Mouse (Mus musculus) MEL (cell line): ENCODE measurements around the gene Pdzd2. TPM values are rescaled to one million over a fixed set of nuclear protein-coding genes. Genes with fewer than 3 reads are reported as not detected.

ENCODE experiments used
- DNase-seq: peaks from one replicate; pipeline ENCODE4 v3.0.0; 2011; ENCODE audit warnings: low read depth, low spot score
- H3K27ac ChIP-seq: 2 replicates; pipeline ENCODE4 v1.5.1; 2012; ENCODE audit warnings: low read depth, mild to moderate bottlenecking, control low read depth, low read length, moderate library complexity; ENCODE audit not compliant: control insufficient read depth
- H3K27me3 ChIP-seq, 2 experiments: fragments of 150-350 bp in 1 of 2; sonication (generic) in 1 of 2; 2 replicates each; pipeline ENCODE4 v1.6.1; 2012; ENCODE audit warnings: low read length in 2 of 2, mild to moderate bottlenecking in 2 of 2, improper control_type of control experiment in 1 of 2, moderate library complexity in 1 of 2; ENCODE audit not compliant: insufficient read depth in 2 of 2, control insufficient read depth in 1 of 2
- H3K36me3 ChIP-seq, 2 experiments: 2 replicates each; pipeline ENCODE4 v1.6.1; 2012 to 2014; ENCODE audit warnings: low read length in 2 of 2, improper control_type of control experiment in 1 of 2, inconsistent platforms in 1 of 2, mild to moderate bottlenecking in 1 of 2; ENCODE audit not compliant: insufficient read depth in 2 of 2, control insufficient read depth in 1 of 2
- H3K4me1 ChIP-seq, 2 experiments: fragments of 150-350 bp in 1 of 2; sonication (generic) in 1 of 2; 2 replicates each; pipeline ENCODE4 v1.6.1; 2012; ENCODE audit warnings: low read length in 2 of 2, improper control_type of control experiment in 1 of 2, mild to moderate bottlenecking in 1 of 2; ENCODE audit not compliant: insufficient read depth in 2 of 2, control insufficient read depth in 1 of 2
- H3K4me3 ChIP-seq, 2 experiments: fragments of 150-350 bp in 1 of 2; sonication (generic) in 1 of 2; 2 replicates each; pipeline ENCODE4 v1.5.1; 2012; ENCODE audit warnings: low read depth in 2 of 2, low read length in 2 of 2, mild to moderate bottlenecking in 2 of 2, moderate library complexity in 2 of 2, control low read depth in 1 of 2, improper control_type of control experiment in 1 of 2; ENCODE audit not compliant: control insufficient read depth in 1 of 2, insufficient read depth in 1 of 2
- H3K79me2 ChIP-seq: 2 replicates; pipeline ENCODE4 v1.6.1; 2012; ENCODE audit warnings: mild to moderate bottlenecking, low read length, moderate library complexity; ENCODE audit not compliant: control insufficient read depth, poor library complexity, insufficient read depth
- H3K9ac ChIP-seq: 2 replicates; pipeline ENCODE4 v1.6.1; 2012; ENCODE audit warnings: low read depth, mild to moderate bottlenecking, control low read depth, low read length, moderate library complexity; ENCODE audit not compliant: control insufficient read depth, poor library complexity, severe bottlenecking
- H3K9me3 ChIP-seq: fragments of 150-350 bp; sonication (generic); replicated peaks from 2 replicates; pipeline ENCODE4 v1.6.1; 2012; ENCODE audit warnings: mild to moderate bottlenecking, low read length, improper control_type of control experiment, moderate library complexity; ENCODE audit not compliant: insufficient read depth
- GATA1 ChIP-seq: IDR thresholded peaks from 2 replicates; pipeline ENCODE4 v1.6.1; 2011; ENCODE audit warnings: low read depth, low read length, improper control_type of control experiment
- HCFC1 ChIP-seq: IDR thresholded peaks from 2 replicates; pipeline ENCODE4 v1.6.1; 2012; ENCODE audit warnings: low read depth, mild to moderate bottlenecking, inconsistent platforms, low read length, improper control_type of control experiment, moderate library complexity
- JUND ChIP-seq: IDR thresholded peaks from 2 replicates; pipeline ENCODE4 v1.6.1; 2011; ENCODE audit warnings: low read depth, mild to moderate bottlenecking, improper control_type of control experiment, low read length
- MAZ ChIP-seq: IDR thresholded peaks from 2 replicates; pipeline ENCODE4 v1.6.1; 2012; ENCODE audit warnings: low read depth, mild to moderate bottlenecking, inconsistent platforms, low read length, improper control_type of control experiment
- POLR2AphosphoS5 ChIP-seq: IDR thresholded peaks from 2 replicates; pipeline ENCODE4 v1.6.1; 2012; ENCODE audit warnings: low read depth, borderline replicate concordance, mild to moderate bottlenecking, inconsistent platforms, low read length, moderate library complexity, mixed read lengths
- SMC3 ChIP-seq: IDR thresholded peaks from 2 replicates; pipeline ENCODE4 v1.6.1; 2011; ENCODE audit warnings: low read depth, low read length, improper control_type of control experiment
- UBTF ChIP-seq: IDR thresholded peaks from 2 replicates; pipeline ENCODE4 v1.6.1; 2012; ENCODE audit warnings: low read depth, mild to moderate bottlenecking, inconsistent platforms, low read length, improper control_type of control experiment, moderate library complexity, borderline replicate concordance; ENCODE audit not compliant: insufficient read depth
- ZMIZ1 ChIP-seq: IDR thresholded peaks from 2 replicates; pipeline ENCODE4 v1.6.1; 2012; ENCODE audit warnings: low read depth, mild to moderate bottlenecking, inconsistent platforms, low read length, improper control_type of control experiment, moderate library complexity
- polyA plus RNA-seq, 2 experiments: library from polyadenylated mRNA; stranded (reverse) in 1 of 2; unstranded in 1 of 2; fragments of >175 nt in 1 of 2; fragments of >200 nt in 1 of 2; gene quantifications; 2 replicates each; pipeline versions ENCODE4 v1.2.1 to v1.2.4; 2012; ENCODE audit warnings: low replicate concordance in 2 of 2, low read depth in 1 of 2; ENCODE audit not compliant: insufficient read length in 2 of 2, insufficient read depth in 1 of 2, missing spikeins in 1 of 2
- total RNA-seq: library from RNA; depleted of rRNA; stranded (reverse); fragments of 300-350 nt; gene quantifications from 2 replicates; pipeline ENCODE4 v1.2.3, GENCODE M21; 2012

Gene Pdzd2
- total and polyA plus RNA-seq, 3 experiments = 0.15 to 0.33 TPM; not detected in 1

- peaks cover 0 to 1% of the 10 kb centered on the region in 2 experiments; a peak in 2 of 4 replicates for H3K27me3 ChIP-seq
- DNase-seq = no peak
- H3K36me3 ChIP-seq = no peaks in the 10 kb centered on the region
- H3K79me2 ChIP-seq = no peaks in the 10 kb centered on the region
- TF ChIP-seq POLR2AphosphoS5 (no peak), HCFC1 (no peak)
- TF ChIP-seq, all 39 proteins: peak for 0
- Histone ChIP-seq H3K9me3 (no peaks in the 10 kb centered on the region), H3K9ac (no peak overlapping the region), H3K4me1 (no peaks in the 10 kb centered on the region), H3K27ac (no peak overlapping the region), H3K4me3 (no peak overlapping the region)
Observed at GRCm38 (mm10) chr15:12728381-12728780, 11.3 kb downstream of the Pdzd2 start.

GRCm38 (mm10) chr15:12725256-12725655, 14.5 kb downstream of the Pdzd2 start:
- no peaks in the 10 kb centered on the region for H3K36me3 ChIP-seq
- H3K79me2 ChIP-seq = no peaks in the 10 kb centered on the region
- DNase-seq = no peak
- H3K9ac ChIP-seq = no peak overlapping the region
- H3K4me3 ChIP-seq = no peak overlapping the region
- H3K27ac ChIP-seq = no peak overlapping the region
- TF ChIP-seq JUND (no peak), UBTF (no peak), SMC3 (no peak), MAZ (no peak), ZMIZ1 (no peak)
- no peaks in the 10 kb centered on the region for H3K9me3 ChIP-seq
- peaks cover 0 to 1% of the 10 kb centered on the region in 2 experiments; a peak in 3 of 4 replicates for H3K27me3 ChIP-seq
- H3K4me1 ChIP-seq = no peaks in the 10 kb centered on the region

GRCm38 (mm10) chr15:12721684-12722500, 17.8 kb downstream of the Pdzd2 start:
- H3K4me3 ChIP-seq = no peak overlapping the region
- H3K9me3 ChIP-seq = no peaks in the 10 kb centered on the region
- no peaks in the 10 kb centered on the region for H3K4me1 ChIP-seq
- TF ChIP-seq GATA1 (no peak), MAZ (no peak)
- DNase-seq = no peak
- peaks cover 0 to 1% of the 10 kb centered on the region in 2 experiments for H3K27me3 ChIP-seq
- H3K36me3 ChIP-seq = no peaks in the 10 kb centered on the region
- no peaks in the 10 kb centered on the region for H3K79me2 ChIP-seq
- no peak overlapping the region for H3K9ac ChIP-seq
- no peak overlapping the region for H3K27ac ChIP-seq
